Mouse (Mus musculus) hindbrain, postnatal 0 days (tissue): ENCODE measurements at regions not wholly inside any gene's neighbourhood (a gene's known extent, or its start where the extent isn't known, plus 50 kb on each side); places are given as distances from the start of the nearest gene placed in this dataset.

ENCODE experiments used
- ATAC-seq: fragments of 200-750 bp; cut with Nextera tagmentation; 2 replicates; pipeline ENCODE4 v1.8.0; 2017; ENCODE audit warnings: mild to moderate bottlenecking, moderate TSS enrichment, moderate library complexity
- DNase-seq: peaks from one replicate; pipeline ENCODE4 v3.0.0-alpha.2; 2015; ENCODE audit warnings: low spot score
- H3K27ac ChIP-seq: fragments of 300-500 bp; sonication (generic); 2 replicates; pipeline ENCODE4 v1.5.1; 2014; ENCODE audit warnings: mild to moderate bottlenecking
- H3K27me3 ChIP-seq: fragments of 300-500 bp; sonication (generic); 2 replicates; pipeline ENCODE4 v1.6.1; 2014; ENCODE audit warnings: low read length, mixed read lengths; ENCODE audit not compliant: insufficient read depth
- H3K36me3 ChIP-seq: fragments of 300-500 bp; sonication (generic); 2 replicates; pipeline ENCODE4 v1.6.1; 2014; ENCODE audit warnings: low read length, mixed read lengths; ENCODE audit not compliant: insufficient read depth
- H3K4me1 ChIP-seq: fragments of 300-500 bp; sonication (generic); 2 replicates; pipeline ENCODE4 v1.6.1; 2014; ENCODE audit warnings: antibody characterized with exemption, low read length, mixed read lengths; ENCODE audit not compliant: insufficient read depth
- H3K4me2 ChIP-seq: fragments of 300-500 bp; sonication (generic); 2 replicates; pipeline ENCODE4 v1.6.1; 2014; ENCODE audit warnings: low read depth, mild to moderate bottlenecking, low read length, moderate library complexity, mixed read lengths
- H3K4me3 ChIP-seq: fragments of 300-500 bp; sonication (generic); 2 replicates; pipeline ENCODE4 v1.5.1; 2014; ENCODE audit warnings: low read length
- H3K9ac ChIP-seq: fragments of 300-500 bp; sonication (generic); replicated peaks from 2 replicates; pipeline ENCODE4 v1.6.1; 2014; ENCODE audit warnings: mild to moderate bottlenecking, low read length, moderate library complexity, mixed read lengths
- H3K9me3 ChIP-seq: fragments of 300-500 bp; sonication (generic); 2 replicates; pipeline ENCODE4 v1.6.1; 2016; ENCODE audit warnings: low read length, mixed read lengths
- CTCF ChIP-seq: IDR thresholded peaks from 2 replicates; pipeline ENCODE4 v1.5.1; 2016; ENCODE audit warnings: antibody characterized with exemption, control low read depth, low read depth
- WGBS: fragments of 180-500 bp; shearing (Covaris S2); extraction: QIAGEN DNeasy Blood & Tissue Kit; methylation state at CpG from one replicate; pipeline ENCODE4 v1.1.7; 2014; 5-methylcytosine and 5-hydroxymethylcytosine counted together

DNA sequence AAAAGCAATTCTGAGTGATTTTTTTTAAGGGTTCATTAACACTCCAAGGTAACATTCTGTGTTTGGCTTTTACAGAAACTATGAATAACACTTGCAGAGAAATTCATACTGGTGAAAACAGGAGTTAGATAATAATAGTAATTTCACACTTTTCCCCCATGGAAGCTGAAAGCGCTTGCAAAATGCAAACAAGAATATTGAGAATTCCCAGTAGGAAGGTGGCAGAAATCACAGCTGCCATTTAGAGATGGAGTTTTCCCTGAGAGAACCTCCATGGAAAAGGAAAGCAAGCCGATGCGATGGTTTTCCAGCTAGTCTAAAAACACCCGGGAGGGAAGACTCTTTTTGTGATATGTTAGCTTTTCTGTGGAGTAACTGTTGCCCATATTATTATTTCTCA, 174.1 kb upstream of the App start:
- ATAC-seq: no peak

DNA sequence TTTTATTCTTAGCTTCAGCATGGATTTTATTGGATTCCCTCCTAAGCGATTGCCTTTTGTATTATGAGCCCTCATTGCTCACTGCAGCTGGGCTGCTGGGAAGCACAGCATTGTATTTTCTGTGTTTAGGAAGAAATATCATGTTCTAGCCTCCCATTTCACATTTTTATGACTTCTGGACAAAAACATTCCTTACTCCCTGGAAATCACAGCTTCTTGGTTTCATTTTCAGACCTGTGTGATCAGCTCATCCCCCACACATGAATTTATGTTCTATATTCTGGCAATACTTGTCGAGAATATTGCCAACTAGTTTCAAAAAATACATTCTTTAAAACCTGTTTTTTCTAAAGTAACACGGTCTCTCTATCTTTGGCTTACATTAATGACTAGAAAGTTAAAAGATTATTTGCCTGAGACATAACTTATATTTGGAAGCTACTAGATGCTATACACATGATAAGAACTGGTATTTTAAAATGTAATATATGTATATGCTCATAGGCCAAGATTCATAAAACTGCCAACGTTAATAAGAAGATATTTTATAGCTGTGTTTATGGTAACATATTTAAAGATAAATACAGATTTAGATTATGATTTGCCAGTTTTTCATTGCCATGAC, 163.0 kb upstream of the App start:
- TF ChIP-seq CTCF: no peak
- Histone ChIP-seq H3K9ac (no peak overlapping the region), H3K27ac (no peak overlapping the region), H3K4me3 (no peak overlapping the region), H3K9me3 (no peaks in the 10 kb centered on the region), H3K27me3 (no peaks in the 10 kb centered on the region), H3K4me1 (no peaks in the 10 kb centered on the region), H3K4me2 (no peak overlapping the region), H3K36me3 (no peaks in the 10 kb centered on the region)
- ATAC-seq (no peak), DNase-seq (no peak)
- 84% methylated on average over 4 of the region's 4 CpGs for WGBS

More for the DNA sequence above, 174.1 kb upstream of the App start:
- Histone ChIP-seq H3K27ac (no peak overlapping the region), H3K27me3 (no peaks in the 10 kb centered on the region), H3K4me2 (no peak overlapping the region), H3K4me1 (no peaks in the 10 kb centered on the region), H3K36me3 (no peaks in the 10 kb centered on the region), H3K4me3 (no peak overlapping the region), H3K9me3 (no peaks in the 10 kb centered on the region), H3K9ac (no peak overlapping the region)
- 81% methylated on average over 4 of the region's 4 CpGs for WGBS
- DNase-seq: no peak
- TF ChIP-seq CTCF: no peak

DNA sequence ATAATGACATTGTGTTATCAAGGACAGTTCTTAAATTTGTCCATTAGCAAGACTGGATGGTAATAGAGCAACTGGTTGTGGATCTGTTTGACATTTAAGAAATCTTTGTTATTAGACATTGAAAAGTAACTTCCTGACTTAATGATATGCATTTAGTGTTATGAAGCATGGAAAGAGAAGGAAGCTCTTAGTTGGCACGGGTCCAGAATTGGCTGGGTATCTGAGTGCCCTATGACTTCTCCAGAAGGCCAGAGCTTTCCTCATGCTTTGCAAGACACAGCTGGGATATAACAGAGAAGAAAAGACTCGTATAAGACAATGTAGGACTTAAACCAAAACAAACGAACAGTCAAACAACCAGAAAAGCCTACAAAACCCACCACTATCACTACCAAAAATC, 160.0 kb upstream of the App start:
- Histone ChIP-seq H3K27me3 (no peaks in the 10 kb centered on the region), H3K4me3 (no peak overlapping the region), H3K4me1 (no peaks in the 10 kb centered on the region), H3K27ac (no peak overlapping the region), H3K9me3 (no peaks in the 10 kb centered on the region), H3K4me2 (no peak overlapping the region), H3K9ac (no peak overlapping the region), H3K36me3 (no peaks in the 10 kb centered on the region)
- no peak for TF ChIP-seq CTCF
- DNase-seq: no peak
- ATAC-seq: no peak
- WGBS: 66% methylated on average over 3 of the region's 3 CpGs

DNA sequence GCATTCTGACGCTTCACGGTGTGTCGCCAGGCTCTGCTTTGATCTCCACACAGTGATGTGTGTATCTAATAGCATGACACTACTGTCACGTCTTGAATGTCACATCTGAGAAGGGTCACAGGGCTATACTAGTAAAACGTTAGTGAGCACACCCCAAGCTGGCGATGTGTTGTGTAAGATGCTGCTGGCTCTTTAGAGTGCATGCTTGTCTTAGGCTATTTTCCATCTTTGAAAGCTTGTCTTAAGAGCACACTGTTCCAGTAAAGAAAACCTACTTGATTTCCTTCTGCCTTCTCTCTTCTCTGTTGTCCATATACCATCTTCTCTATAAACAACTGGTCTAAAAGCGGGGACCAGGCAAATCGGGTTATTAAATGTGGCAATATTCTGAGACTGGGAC, 138.5 kb upstream of the App start:
- no peak for TF ChIP-seq CTCF
- Histone ChIP-seq H3K9ac (no peak overlapping the region), H3K9me3 (no peaks in the 10 kb centered on the region), H3K36me3 (no peaks in the 10 kb centered on the region), H3K4me2 (no peak overlapping the region), H3K4me3 (no peak overlapping the region), H3K27me3 (no peaks in the 10 kb centered on the region), H3K27ac (no peak overlapping the region), H3K4me1 (no peaks in the 10 kb centered on the region)
- no peak for ATAC-seq
- 61% methylated on average over 8 of the region's 8 CpGs for WGBS
- no peak for DNase-seq

DNA sequence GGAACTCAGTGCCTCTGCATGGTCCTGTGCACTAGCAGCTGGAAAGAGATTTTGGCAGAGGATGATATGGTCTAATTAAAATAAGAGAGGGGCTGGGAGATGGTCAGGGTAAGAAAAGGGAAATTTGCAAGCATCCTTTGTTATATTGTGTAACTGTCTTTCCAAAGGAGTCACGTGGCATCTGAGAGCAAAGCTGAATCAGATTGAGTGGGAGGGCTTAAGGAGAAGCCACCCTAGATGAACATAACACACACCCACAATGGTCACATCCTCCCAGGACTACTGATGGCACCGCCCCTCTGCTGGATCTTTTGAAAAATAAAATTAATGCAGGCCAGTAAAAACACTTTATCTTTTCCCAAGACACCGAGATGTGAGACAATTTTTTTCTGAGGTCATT, 135.9 kb upstream of the App start:
- ATAC-seq: peak; percentile 57; the same call in 1 of the 2 replicates
- DNase-seq: no peak
- Histone ChIP-seq H3K9me3 (no peaks in the 10 kb centered on the region), H3K27ac (no peak overlapping the region), H3K9ac (no peak overlapping the region), H3K4me2 (no peak overlapping the region), H3K4me3 (no peak overlapping the region), H3K27me3 (no peaks in the 10 kb centered on the region), H3K36me3 (no peaks in the 10 kb centered on the region), H3K4me1 (no peaks in the 10 kb centered on the region)
- 44% methylated on average over 3 of the region's 3 CpGs for WGBS
- no peak for TF ChIP-seq CTCF

DNA sequence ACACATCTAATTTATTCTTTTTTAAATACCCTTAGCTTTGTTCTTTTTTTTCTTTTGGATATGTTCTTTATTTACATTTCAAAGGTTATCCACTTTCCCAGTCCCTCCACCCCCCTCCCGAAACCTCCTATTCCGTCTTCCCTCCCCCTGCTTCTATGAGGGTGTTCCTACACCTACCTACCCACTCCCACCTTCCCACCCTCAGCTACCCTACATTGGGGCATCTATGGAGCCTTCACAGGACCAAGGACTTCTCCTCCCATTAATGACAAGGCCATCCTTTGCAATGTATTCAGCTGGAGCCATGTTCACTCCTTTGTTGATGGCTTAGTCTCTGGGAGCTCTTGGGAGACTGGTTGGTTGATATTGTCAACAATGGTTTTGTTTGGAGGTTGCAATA, 134.9 kb upstream of the App start:
- WGBS: 49% methylated on average over 2 of the region's 2 CpGs
- no peak for TF ChIP-seq CTCF
- peak overlapping the region; percentile 45; the same call in 1 of the 2 replicates for H3K27ac ChIP-seq

DNA sequence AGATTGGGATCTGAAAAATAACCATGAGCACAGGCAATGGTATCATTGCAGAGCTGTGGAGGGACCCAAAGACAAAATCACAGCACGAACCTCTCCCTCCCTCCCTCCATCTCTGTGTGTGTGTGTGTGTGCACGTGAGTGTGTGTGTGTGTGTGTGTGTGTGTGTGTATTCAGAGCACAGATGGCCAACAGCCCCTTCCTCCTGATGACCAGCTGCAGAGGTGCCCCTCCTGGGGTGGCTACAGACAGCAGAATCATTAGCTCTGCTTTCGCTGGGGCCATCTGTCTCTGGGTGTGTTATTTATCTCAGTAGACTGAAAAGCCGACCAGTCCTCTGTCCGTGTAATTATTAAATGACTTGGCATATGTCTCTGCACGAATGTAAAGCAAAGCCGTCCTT, 134.4 kb upstream of the App start:
- H3K4me2 ChIP-seq: no peak overlapping the region
- peak; percentile 79 for DNase-seq

More for the DNA sequence above, 134.9 kb upstream of the App start:
- Histone ChIP-seq H3K27me3 (no peaks in the 10 kb centered on the region), H3K9me3 (no peaks in the 10 kb centered on the region), H3K36me3 (no peaks in the 10 kb centered on the region), H3K9ac (no peak overlapping the region), H3K4me3 (no peak overlapping the region), H3K4me1 (no peaks in the 10 kb centered on the region), H3K4me2 (no peak overlapping the region)
- DNase-seq (no peak), ATAC-seq (0 out of 2 replicates have a peak, but pooled peaks have one; percentile 41)

More for the DNA sequence above, 134.4 kb upstream of the App start:
- H3K4me1 ChIP-seq: no peaks in the 10 kb centered on the region
- no peaks in the 10 kb centered on the region for H3K9me3 ChIP-seq
- no peak for TF ChIP-seq CTCF
- 21% methylated on average over 7 of the region's 7 CpGs for WGBS
- H3K4me3 ChIP-seq: no peak overlapping the region
- no peak overlapping the region for H3K9ac ChIP-seq
- peak overlapping the region; percentile 48; the same call in 1 of the 2 replicates for H3K27ac ChIP-seq
- ATAC-seq: peak; percentile 93
- no peaks in the 10 kb centered on the region for H3K27me3 ChIP-seq
- no peaks in the 10 kb centered on the region for H3K36me3 ChIP-seq
